Mouse (Mus musculus): ENCODE results near the gene Rwdd3. TPM values are rescaled to one million over a fixed set of nuclear protein-coding genes. Genes with fewer than 3 reads are reported as not detected.

Rwdd3 gene
- 10.0 and 11.7 TPM in 2 replicates for polyA plus RNA-seq (2015; fragmentation: Nextera tagmentation; extraction: Ambion mirVana)

GRCm38 (mm10) chr3:121171243-121171871 is at the start of gene Rwdd3:
TSS of gene Rwdd3 (minus strand) at chr3:121171695.

Other genes with a start within 250 kb of the Rwdd3 start
- gene Tmem56, start 111.4 kb upstream of the Rwdd3 start, polyA plus RNA-seq (2015; fragmentation: Nextera tagmentation; extraction: Ambion mirVana): 5.5 and 5.7 TPM in 2 replicates
- 42.1 and 42.6 TPM in 2 replicates for gene Alg14, start 120.1 kb upstream of the Rwdd3 start, polyA plus RNA-seq (2015; fragmentation: Nextera tagmentation; extraction: Ambion mirVana)

Data from neural tube, postnatal 0 days (tissue).